Mouse (Mus musculus) intestine, embryonic 15.5 days (tissue): ENCODE data around the gene Lsm11. TPM values are rescaled to one million over a fixed set of nuclear protein-coding genes. Genes with fewer than 3 reads are reported as not detected.

Experiments used
- ATAC-seq: fragments of 200-750 bp; cut with Nextera tagmentation; 2 replicates; pipeline ENCODE4 v1.8.0; 2017; ENCODE audit warnings: moderate TSS enrichment, moderate library complexity
- H3K27ac ChIP-seq: fragments of 300-500 bp; sonication (generic); 2 replicates; pipeline ENCODE4 v1.5.1; 2015; ENCODE audit warnings: mild to moderate bottlenecking, inconsistent platforms
- H3K27me3 ChIP-seq: fragments of 300-500 bp; sonication (generic); replicated peaks from 2 replicates; pipeline ENCODE4 v1.6.1; 2015; ENCODE audit warnings: inconsistent platforms
- H3K36me3 ChIP-seq: fragments of 300-500 bp; sonication (generic); 2 replicates; pipeline ENCODE4 v1.6.1; 2015; ENCODE audit warnings: inconsistent platforms
- H3K4me1 ChIP-seq: fragments of 300-500 bp; sonication (generic); replicated peaks from 2 replicates; pipeline ENCODE4 v1.6.1; 2015; ENCODE audit warnings: inconsistent platforms
- H3K4me2 ChIP-seq: fragments of 300-500 bp; sonication (generic); replicated peaks from 2 replicates; pipeline ENCODE4 v1.6.1; 2015; ENCODE audit warnings: mild to moderate bottlenecking, inconsistent platforms
- H3K4me3 ChIP-seq: fragments of 300-500 bp; sonication (generic); replicated peaks from 2 replicates; pipeline ENCODE4 v1.5.1; 2015; ENCODE audit warnings: inconsistent platforms
- H3K9ac ChIP-seq: fragments of 300-500 bp; sonication (generic); 2 replicates; pipeline ENCODE4 v1.6.1; 2015; ENCODE audit warnings: inconsistent platforms
- H3K9me3 ChIP-seq: fragments of 300-500 bp; sonication (generic); 2 replicates; pipeline ENCODE4 v1.6.1; 2016; ENCODE audit warnings: inconsistent platforms
- WGBS: fragments of 180-500 bp; shearing (Covaris S2); methylation state at CpG from one replicate; pipeline ENCODE4 v1.1.7; 2015; 5-methylcytosine and 5-hydroxymethylcytosine counted together
- polyA plus RNA-seq: library from polyadenylated mRNA; unstranded; fragments of >200 nt; fragmentation: Nextera tagmentation; extraction: Ambion mirVana; gene quantifications from 2 replicates; pipeline ENCODE4 v1.2.1, GENCODE M21; 2015

Gene Lsm11
- polyA plus RNA-seq, 1 experiment from 2014 or later: 6.7 TPM

- Histone ChIP-seq H3K27me3 (no peaks in the 10 kb centered on the region), H3K4me3 (peak within 1 kb of the TSS; percentile 75), H3K4me1 (0 out of 2 replicates have a peak, but pooled peaks cover 2% of the 10 kb centered on the region), H3K36me3 (peaks cover 6% of the 10 kb centered on the region; the same call in 1 of the 2 replicates), H3K9me3 (no peaks in the 10 kb centered on the region), H3K27ac (peak within 1 kb of the TSS; percentile 62; the same call in 1 of the 2 replicates), H3K4me2 (peak within 1 kb of the TSS; percentile 54), H3K9ac (peak within 1 kb of the TSS; percentile 58; the same call in 1 of the 2 replicates)
- peak; percentile 100 for ATAC-seq
- under 1% methylated on average over 32 of the region's 32 CpGs for WGBS
These were observed 10.4 kb upstream of the Lsm11 start, which contains the start of gene Thg1l for GRCm38 (mm10) chr11:45955127-45955627. Gene Thg1l (minus strand): TSS chr11:45955494.

- peaks cover 14% of the 10 kb centered on the region; the same call in 1 of the 2 replicates for H3K36me3 ChIP-seq
- no peak overlapping the region for H3K27ac ChIP-seq
- H3K9ac ChIP-seq: no peak overlapping the region
- WGBS: 81% methylated on average over 2 of the region's 2 CpGs
- no peak overlapping the region for H3K4me2 ChIP-seq
- ATAC-seq: no peak
- H3K4me1 ChIP-seq: no peaks in the 10 kb centered on the region
- no peak overlapping the region for H3K4me3 ChIP-seq
- H3K9me3 ChIP-seq: no peaks in the 10 kb centered on the region
- H3K27me3 ChIP-seq: no peaks in the 10 kb centered on the region
These were observed 2.8 kb upstream of the Lsm11 start for GRCm38 (mm10) chr11:45947491-45947890.

- Histone ChIP-seq H3K9ac (no peak overlapping the region), H3K4me2 (no peak overlapping the region), H3K36me3 (peaks cover 14% of the 10 kb centered on the region; the same call in 1 of the 2 replicates), H3K4me1 (no peaks in the 10 kb centered on the region), H3K27me3 (no peaks in the 10 kb centered on the region), H3K9me3 (no peaks in the 10 kb centered on the region), H3K27ac (no peak overlapping the region), H3K4me3 (no peak overlapping the region)
- ATAC-seq: no peak
- 79% methylated on average over 4 of the region's 4 CpGs for WGBS
These were observed 2.1 kb upstream of the Lsm11 start for GRCm38 (mm10) chr11:45946796-45947195.

GRCm38 (mm10) chr11:45943891-45944642 is 668 bp downstream of the Lsm11 start:
- no peaks in the 10 kb centered on the region for H3K4me1 ChIP-seq
- peak overlapping the region; percentile 78 for H3K9ac ChIP-seq
- peak overlapping the region; percentile 77 for H3K4me3 ChIP-seq
- peak overlapping the region; percentile 88 for H3K4me2 ChIP-seq
- H3K27ac ChIP-seq: peak overlapping the region; percentile 60
- H3K27me3 ChIP-seq: no peaks in the 10 kb centered on the region
- peak; percentile 37 for ATAC-seq
- WGBS: under 1% methylated on average over 49 of the region's 49 CpGs
- H3K9me3 ChIP-seq: no peaks in the 10 kb centered on the region
- H3K36me3 ChIP-seq: no peaks in the 10 kb centered on the region; the same call in 1 of the 2 replicates

GRCm38 (mm10) chr11:45943108-45943705 is 1.5 kb downstream of the Lsm11 start:
- ATAC-seq: no peak
- WGBS: 46% methylated on average over 7 of the region's 7 CpGs
- peak overlapping the region; percentile 78; the same call in 1 of the 2 replicates for H3K9ac ChIP-seq

GRCm38 (mm10) chr11:45942281-45942680 is 2.5 kb downstream of the Lsm11 start:
- no peaks in the 10 kb centered on the region for H3K27me3 ChIP-seq
- H3K4me3 ChIP-seq: no peak overlapping the region
- ATAC-seq: no peak
- no peak overlapping the region for H3K27ac ChIP-seq
- H3K4me1 ChIP-seq: no peaks in the 10 kb centered on the region
- no peak overlapping the region for H3K4me2 ChIP-seq
- H3K9me3 ChIP-seq: no peaks in the 10 kb centered on the region
- H3K9ac ChIP-seq: no peak overlapping the region
- H3K36me3 ChIP-seq: peaks cover under 1% of the 10 kb centered on the region; the same call in 1 of the 2 replicates
- WGBS: 87% methylated on average over 7 of the region's 7 CpGs

More at GRCm38 (mm10) chr11:45943108-45943705, 1.5 kb downstream of the Lsm11 start:
- Histone ChIP-seq H3K36me3 (no peaks in the 10 kb centered on the region; the same call in 1 of the 2 replicates), H3K9me3 (no peaks in the 10 kb centered on the region), H3K4me1 (no peaks in the 10 kb centered on the region), H3K27ac (no peak overlapping the region), H3K4me3 (peak overlapping the region; percentile 77), H3K4me2 (peak overlapping the region; percentile 88), H3K27me3 (no peaks in the 10 kb centered on the region)

- 91% methylated on average over 8 of the region's 8 CpGs for WGBS
- Histone ChIP-seq H3K4me2 (no peak overlapping the region), H3K4me3 (no peak overlapping the region), H3K4me1 (no peaks in the 10 kb centered on the region), H3K9me3 (no peaks in the 10 kb centered on the region), H3K27ac (no peak overlapping the region), H3K9ac (no peak overlapping the region), H3K27me3 (no peaks in the 10 kb centered on the region), H3K36me3 (peaks cover 9% of the 10 kb centered on the region)
- no peak for ATAC-seq
These were observed 5.8 kb downstream of the Lsm11 start for GRCm38 (mm10) chr11:45938917-45939316.

- Histone ChIP-seq H3K27ac (no peak overlapping the region), H3K9me3 (no peaks in the 10 kb centered on the region), H3K4me1 (no peaks in the 10 kb centered on the region), H3K36me3 (peaks cover 17% of the 10 kb centered on the region), H3K27me3 (no peaks in the 10 kb centered on the region), H3K4me3 (no peak overlapping the region), H3K9ac (no peak overlapping the region), H3K4me2 (no peak overlapping the region)
- no peak for ATAC-seq
- WGBS: 91% methylated on average over 8 of the region's 8 CpGs
These were observed 7.3 kb downstream of the Lsm11 start for GRCm38 (mm10) chr11:45937478-45937877.

- no peaks in the 10 kb centered on the region for H3K27me3 ChIP-seq
- H3K27ac ChIP-seq: no peak overlapping the region
- no peak overlapping the region for H3K4me3 ChIP-seq
- no peak overlapping the region for H3K4me2 ChIP-seq
- H3K9ac ChIP-seq: no peak overlapping the region
- H3K36me3 ChIP-seq: peaks cover 21% of the 10 kb centered on the region
- WGBS: 89% methylated on average over 10 of the region's 10 CpGs
- no peaks in the 10 kb centered on the region for H3K4me1 ChIP-seq
- H3K9me3 ChIP-seq: no peaks in the 10 kb centered on the region
- ATAC-seq: no peak
These were observed 12.0 kb downstream of the Lsm11 start for GRCm38 (mm10) chr11:45932771-45933170.

GRCm38 (mm10) chr11:45929541-45929940 is 15.2 kb downstream of the Lsm11 start:
- Histone ChIP-seq H3K27me3 (no peaks in the 10 kb centered on the region), H3K36me3 (peaks cover 18% of the 10 kb centered on the region), H3K27ac (no peak overlapping the region), H3K4me1 (no peaks in the 10 kb centered on the region), H3K9ac (no peak overlapping the region), H3K4me2 (no peak overlapping the region), H3K4me3 (no peak overlapping the region), H3K9me3 (no peaks in the 10 kb centered on the region)
- 84% methylated on average over 10 of the region's 10 CpGs for WGBS
- no peak for ATAC-seq

- no peak overlapping the region for H3K9ac ChIP-seq
- H3K4me3 ChIP-seq: no peak overlapping the region
- H3K9me3 ChIP-seq: no peaks in the 10 kb centered on the region
- ATAC-seq: no peak
- WGBS: 66% methylated on average over 5 of the region's 5 CpGs
- no peak overlapping the region for H3K27ac ChIP-seq
- no peaks in the 10 kb centered on the region for H3K4me1 ChIP-seq
- 0 out of 2 replicates have a peak, but pooled peaks cover 4% of the 10 kb centered on the region for H3K36me3 ChIP-seq
- H3K4me2 ChIP-seq: no peak overlapping the region
- H3K27me3 ChIP-seq: no peaks in the 10 kb centered on the region
These were observed 17.3 kb downstream of the Lsm11 start for GRCm38 (mm10) chr11:45927456-45927855.

GRCm38 (mm10) chr11:45926640-45927082 is 18.1 kb downstream of the Lsm11 start:
- 0 out of 2 replicates have a peak, but pooled peaks cover 1% of the 10 kb centered on the region for H3K36me3 ChIP-seq
- H3K4me1 ChIP-seq: no peaks in the 10 kb centered on the region
- WGBS: under 1% methylated on average over 9 of the region's 9 CpGs
- peak; percentile 94 for ATAC-seq
- peak overlapping the region; percentile 67 for H3K4me2 ChIP-seq
- no peaks in the 10 kb centered on the region for H3K27me3 ChIP-seq
- H3K4me3 ChIP-seq: peak overlapping the region; percentile 40
- H3K27ac ChIP-seq: no peak overlapping the region
- no peaks in the 10 kb centered on the region for H3K9me3 ChIP-seq
- peak overlapping the region; percentile 48 for H3K9ac ChIP-seq
